Mouse (Mus musculus) embryonic facial prominence, embryonic 15.5 days (tissue): ENCODE measurements around the gene Cmip. TPM values are rescaled to one million over a fixed set of nuclear protein-coding genes. Genes with fewer than 3 reads are reported as not detected.

ENCODE experiments used
- ATAC-seq: fragments of 200-750 bp; cut with Nextera tagmentation; 2 replicates; pipeline ENCODE4 v1.8.0; 2017; ENCODE audit warnings: low read depth, moderate TSS enrichment; ENCODE audit not compliant: insufficient number of reproducible peaks, low FRiP score, low TSS enrichment
- H3K27ac ChIP-seq: fragments of 300-500 bp; sonication (generic); replicated peaks from 2 replicates; pipeline ENCODE4 v1.5.1; 2015; ENCODE audit warnings: mild to moderate bottlenecking, inconsistent platforms
- H3K27me3 ChIP-seq: fragments of 300-500 bp; sonication (generic); 2 replicates; pipeline ENCODE4 v1.6.1; 2015; ENCODE audit warnings: inconsistent platforms
- H3K36me3 ChIP-seq: fragments of 300-500 bp; sonication (generic); 2 replicates; pipeline ENCODE4 v1.6.1; 2015; ENCODE audit warnings: mild to moderate bottlenecking, inconsistent platforms
- H3K4me1 ChIP-seq: fragments of 300-500 bp; sonication (generic); 2 replicates; pipeline ENCODE4 v1.6.1; 2015; ENCODE audit warnings: inconsistent platforms
- H3K4me2 ChIP-seq: fragments of 300-500 bp; sonication (generic); replicated peaks from 2 replicates; pipeline ENCODE4 v1.6.1; 2015; ENCODE audit warnings: mild to moderate bottlenecking, inconsistent platforms
- H3K4me3 ChIP-seq: fragments of 300-500 bp; sonication (generic); replicated peaks from 2 replicates; pipeline ENCODE4 v1.5.1; 2015; ENCODE audit warnings: mild to moderate bottlenecking, inconsistent platforms
- H3K9ac ChIP-seq: fragments of 300-500 bp; sonication (generic); 2 replicates; pipeline ENCODE4 v1.6.1; 2015; ENCODE audit warnings: inconsistent platforms
- H3K9me3 ChIP-seq: fragments of 300-500 bp; sonication (generic); replicated peaks from 2 replicates; pipeline ENCODE4 v1.6.1; 2016; ENCODE audit warnings: inconsistent platforms
- WGBS: fragments of 180-500 bp; shearing (Covaris S2); methylation state at CpG from one replicate; pipeline ENCODE4 v1.1.7; 2015; 5-methylcytosine and 5-hydroxymethylcytosine counted together
- microRNA-seq: library from miRNA; unstranded; fragments of <30 nt; microRNA quantifications from one replicate; pipeline ENCODE4, GENCODE M21; 2016; ENCODE audit warnings: borderline number of aligned reads
- polyA plus RNA-seq: library from polyadenylated mRNA; unstranded; fragments of >200 nt; fragmentation: Nextera tagmentation; extraction: Ambion mirVana; gene quantifications from 2 replicates; pipeline ENCODE4 v1.2.1, GENCODE M21; 2015

The Cmip gene
- polyA plus RNA-seq, 1 experiment from 2014 or later, result 25.9 TPM

GRCm38 (mm10) chr8:117493543-117493942 is 236.7 kb downstream of the Cmip start:
- no peak overlapping the region for H3K9ac ChIP-seq
- peaks cover 7% of the 10 kb centered on the region for H3K4me1 ChIP-seq
- H3K27me3 ChIP-seq, result peaks cover 12% of the 10 kb centered on the region
- no peak for ATAC-seq
- 18% methylated on average over 9 of the region's 9 CpGs for WGBS
- no peak overlapping the region for H3K4me3 ChIP-seq
- no peaks in the 10 kb centered on the region for H3K36me3 ChIP-seq
- H3K9me3 ChIP-seq, result no peaks in the 10 kb centered on the region
- no peak overlapping the region for H3K4me2 ChIP-seq
- H3K27ac ChIP-seq, result no peak overlapping the region

GRCm38 (mm10) chr8:117494874-117495273 is 238.0 kb downstream of the Cmip start:
- H3K9ac ChIP-seq, result no peak overlapping the region
- H3K9me3 ChIP-seq, result no peaks in the 10 kb centered on the region
- H3K4me3 ChIP-seq, result no peak overlapping the region
- ATAC-seq, result no peak
- H3K4me2 ChIP-seq, result no peak overlapping the region
- no peak overlapping the region for H3K27ac ChIP-seq
- 48% methylated on average over 2 of the region's 2 CpGs for WGBS
- H3K36me3 ChIP-seq, result no peaks in the 10 kb centered on the region
- H3K4me1 ChIP-seq, result peaks cover 15% of the 10 kb centered on the region
- peaks cover 20% of the 10 kb centered on the region for H3K27me3 ChIP-seq

GRCm38 (mm10) chr8:117498179-117498914 is 241.5 kb downstream of the Cmip start, which contains the start of gene Plcg2:
Plcg2 (plus strand) TSS chr8:117498291.
- H3K4me2 ChIP-seq, result peak within 1 kb of the TSS; percentile 99
- H3K27me3 ChIP-seq, result peaks cover 20% of the 10 kb centered on the region
- ATAC-seq, result peak; percentile 61; the same call in 1 of the 2 replicates
- H3K4me3 ChIP-seq, result peak within 1 kb of the TSS; percentile 56
- H3K9me3 ChIP-seq, result no peaks in the 10 kb centered on the region
- peak within 1 kb of the TSS; percentile 26; the same call in 1 of the 2 replicates for H3K9ac ChIP-seq
- no peaks in the 10 kb centered on the region for H3K36me3 ChIP-seq
- H3K4me1 ChIP-seq, result peaks cover 15% of the 10 kb centered on the region
- under 1% methylated on average over 62 of the region's 62 CpGs for WGBS
- H3K27ac ChIP-seq, result no peak within 1 kb of the TSS

GRCm38 (mm10) chr8:117498915-117499540 is 242.2 kb downstream of the Cmip start:
- no peaks in the 10 kb centered on the region for H3K36me3 ChIP-seq
- no peak overlapping the region for H3K9ac ChIP-seq
- no peaks in the 10 kb centered on the region for H3K9me3 ChIP-seq
- peak overlapping the region; percentile 99 for H3K4me2 ChIP-seq
- H3K27ac ChIP-seq, result no peak overlapping the region
- H3K4me1 ChIP-seq, result peaks cover 15% of the 10 kb centered on the region
- WGBS, result 7% methylated on average over 20 of the region's 20 CpGs
- no peak for ATAC-seq
- H3K27me3 ChIP-seq, result peaks cover 20% of the 10 kb centered on the region
- H3K4me3 ChIP-seq, result peak overlapping the region; percentile 56

- ATAC-seq, result no peak
- Histone ChIP-seq H3K4me2 (no peak overlapping the region), H3K4me1 (peaks cover 15% of the 10 kb centered on the region), H3K27me3 (peaks cover 20% of the 10 kb centered on the region), H3K9me3 (no peaks in the 10 kb centered on the region), H3K4me3 (no peak overlapping the region), H3K27ac (no peak overlapping the region), H3K9ac (no peak overlapping the region), H3K36me3 (no peaks in the 10 kb centered on the region)
- 75% methylated on average over 5 of the region's 5 CpGs for WGBS
Observed at GRCm38 (mm10) chr8:117500232-117500823, 243.5 kb downstream of the Cmip start.

GRCm38 (mm10) chr8:117501323-117501722 is 244.5 kb downstream of the Cmip start:
- H3K27ac ChIP-seq, result no peak overlapping the region
- H3K36me3 ChIP-seq, result no peaks in the 10 kb centered on the region
- H3K4me1 ChIP-seq, result peaks cover 15% of the 10 kb centered on the region
- no peak overlapping the region for H3K9ac ChIP-seq
- H3K9me3 ChIP-seq, result no peaks in the 10 kb centered on the region
- no peak overlapping the region for H3K4me2 ChIP-seq
- 90% methylated on average over 6 of the region's 6 CpGs for WGBS
- H3K27me3 ChIP-seq, result peaks cover 20% of the 10 kb centered on the region
- no peak overlapping the region for H3K4me3 ChIP-seq
- ATAC-seq, result no peak

GRCm38 (mm10) chr8:117503405-117504069 is 246.7 kb downstream of the Cmip start:
- H3K36me3 ChIP-seq, result no peaks in the 10 kb centered on the region
- 71% methylated on average over 13 of the region's 13 CpGs for WGBS

GRCm38 (mm10) chr8:117507703-117508102 is 250.8 kb downstream of the Cmip start:
- Histone ChIP-seq H3K4me3 (no peak overlapping the region), H3K9ac (no peak overlapping the region), H3K27ac (no peak overlapping the region), H3K9me3 (no peaks in the 10 kb centered on the region), H3K27me3 (no peaks in the 10 kb centered on the region), H3K36me3 (no peaks in the 10 kb centered on the region), H3K4me1 (no peaks in the 10 kb centered on the region), H3K4me2 (no peak overlapping the region)
- WGBS, result 83% methylated on average over 8 of the region's 8 CpGs
- ATAC-seq, result no peak

More at GRCm38 (mm10) chr8:117503405-117504069, 246.7 kb downstream of the Cmip start:
- H3K4me2 ChIP-seq, result no peak overlapping the region
- peaks cover 8% of the 10 kb centered on the region for H3K4me1 ChIP-seq
- H3K4me3 ChIP-seq, result no peak overlapping the region
- no peak overlapping the region for H3K27ac ChIP-seq
- H3K9me3 ChIP-seq, result no peaks in the 10 kb centered on the region
- peaks cover 9% of the 10 kb centered on the region for H3K27me3 ChIP-seq
- ATAC-seq, result no peak
- H3K9ac ChIP-seq, result no peak overlapping the region

Small RNA genes within 50 kb of the gene (microRNA-seq; reads per million reads assigned to microRNA genes)
- gene Mir7077 (not detected), gene Mir7078 (not detected)

Other genes with a start within 250 kb of the Cmip start
- 0.16 and 0.31 TPM in 2 replicates for gene Pkd1l2, start 174.6 kb upstream of the Cmip start, polyA plus RNA-seq
- gene Bco1, start 161.2 kb upstream of the Cmip start, polyA plus RNA-seq, result 0.29 and 0.37 TPM in 2 replicates
- gene Gan, start 98.9 kb upstream of the Cmip start, polyA plus RNA-seq, result 2.9 and 3.3 TPM in 2 replicates
- 3.8 and 3.9 TPM in 2 replicates for gene Plcg2, start 241.2 kb downstream of the Cmip start, polyA plus RNA-seq